Mouse (Mus musculus) liver, embryonic 14.5 days (tissue): ENCODE data around the gene Nfatc2.

Experiments
- CTCF ChIP-seq: IDR thresholded peaks from 2 replicates; pipeline ENCODE4 v1.5.1; 2016; ENCODE audit warnings: antibody characterized with exemption, low read depth, control low read depth
- EP300 ChIP-seq: IDR thresholded peaks from 2 replicates; pipeline ENCODE4 v1.6.1; 2016; ENCODE audit warnings: antibody characterized with exemption, low read depth

DNA sequence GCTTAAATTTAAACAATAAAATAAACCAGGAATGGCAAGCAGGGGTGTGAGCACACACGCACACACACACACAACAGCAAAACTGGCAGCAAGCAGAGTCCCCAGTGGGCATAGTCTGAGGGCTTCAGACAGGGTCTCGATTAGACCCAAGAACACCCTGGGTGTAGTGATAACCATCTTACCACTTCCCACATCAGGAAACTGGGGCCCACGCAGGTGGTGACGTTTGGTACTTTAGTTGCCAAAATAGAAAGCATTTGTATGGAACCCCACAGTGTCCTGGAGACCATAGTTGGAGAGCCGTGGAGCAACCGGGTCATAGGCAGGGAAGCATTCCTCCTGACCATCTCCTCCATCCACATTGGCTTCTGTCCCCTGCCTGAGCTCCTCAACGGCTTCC, 5.8 kb downstream of the Nfatc2 start:
- no peak for TF ChIP-seq CTCF
- no peak for TF ChIP-seq EP300
